Mouse (Mus musculus) brain, embryonic 18.5 days (tissue): ENCODE measurements at regions not wholly inside any gene's neighbourhood (a gene's known extent, or its start where the extent isn't known, plus 50 kb on each side); places are given as distances from the start of the nearest gene placed in this dataset.

Experiments used
- DNase-seq: peaks from one replicate; pipeline ENCODE4 v3.0.0-alpha.2; 2012; ENCODE audit warnings: low read depth, low spot score

- DNase-seq, result no peak
Measured at GRCm38 (mm10) chr14:116869996-116870395, 55.1 kb upstream of the Gpc6 start.
